Mouse (Mus musculus) right cerebral cortex, postnatal 25 days (tissue): ENCODE measurements at regions not wholly inside any gene's neighbourhood (a gene's known extent, or its start where the extent isn't known, plus 50 kb on each side); places are given as distances from the start of the nearest gene placed in this dataset.

Experiments
- DNase-seq: peaks from one replicate; pipeline ENCODE4 v3.0.0; 2022

DNA sequence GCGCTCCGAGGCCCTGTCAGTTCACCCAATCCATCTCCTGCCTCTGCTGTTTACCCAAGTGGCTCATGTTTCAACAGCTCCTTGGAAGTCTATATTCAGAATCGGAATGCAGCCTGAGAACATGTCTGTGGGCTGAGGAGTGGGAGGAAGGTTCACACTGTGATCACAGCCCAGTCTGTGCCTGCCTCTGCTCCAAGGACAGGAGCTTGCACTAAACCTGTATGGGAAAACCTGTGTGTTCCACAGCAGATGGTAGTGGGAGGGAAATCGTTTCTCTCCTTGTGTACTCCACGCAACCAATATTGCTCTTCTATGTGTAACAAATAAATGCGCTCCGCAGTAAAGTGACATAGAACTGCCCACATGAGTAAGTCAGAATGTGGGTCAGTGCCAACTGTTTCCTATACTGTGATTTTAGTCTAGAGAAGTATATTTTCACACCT, 514.0 kb upstream of the Epha7 start:
- peak; percentile 82 for DNase-seq

DNA sequence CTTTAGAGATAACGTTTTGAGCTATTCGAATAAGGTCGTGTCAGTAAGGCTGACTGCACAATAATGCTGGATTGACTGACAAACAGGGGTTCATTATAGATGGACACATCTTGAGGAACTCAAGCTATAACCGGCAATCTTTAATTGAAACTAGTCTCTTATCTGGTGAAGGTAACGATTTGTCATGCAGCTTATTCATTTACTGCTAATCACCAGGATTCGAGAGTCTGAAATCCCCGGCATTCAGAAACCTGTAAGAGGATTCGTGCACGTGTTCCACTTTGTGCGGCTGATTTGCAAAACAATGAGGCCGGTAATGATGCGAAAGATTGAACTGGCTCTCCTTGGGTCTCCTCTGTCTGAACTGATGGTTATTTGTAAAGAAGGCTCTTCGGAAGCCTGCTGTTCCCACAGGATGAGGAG, 512.9 kb upstream of the Epha7 start:
- DNase-seq: peak; percentile 5

DNA sequence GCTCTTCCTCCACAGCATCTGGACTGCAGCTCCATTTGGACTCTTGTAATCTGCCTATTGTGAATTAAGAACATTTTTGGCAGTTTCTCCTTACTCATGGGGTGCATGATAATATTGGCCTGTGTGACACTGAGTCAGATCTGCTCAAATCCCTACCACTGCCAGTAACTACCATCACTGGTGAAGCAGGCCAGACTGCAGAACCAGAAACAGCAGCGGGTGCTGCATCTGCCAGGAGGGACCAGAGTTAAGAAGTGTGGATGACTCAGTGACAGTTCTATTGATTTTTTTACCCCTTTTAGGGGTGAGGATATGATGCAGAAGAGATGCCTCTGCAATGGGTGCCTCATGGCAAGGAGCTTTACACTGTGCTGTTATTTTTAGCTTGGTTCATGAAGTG, 511.2 kb upstream of the Epha7 start:
- peak; percentile 31 for DNase-seq

DNA sequence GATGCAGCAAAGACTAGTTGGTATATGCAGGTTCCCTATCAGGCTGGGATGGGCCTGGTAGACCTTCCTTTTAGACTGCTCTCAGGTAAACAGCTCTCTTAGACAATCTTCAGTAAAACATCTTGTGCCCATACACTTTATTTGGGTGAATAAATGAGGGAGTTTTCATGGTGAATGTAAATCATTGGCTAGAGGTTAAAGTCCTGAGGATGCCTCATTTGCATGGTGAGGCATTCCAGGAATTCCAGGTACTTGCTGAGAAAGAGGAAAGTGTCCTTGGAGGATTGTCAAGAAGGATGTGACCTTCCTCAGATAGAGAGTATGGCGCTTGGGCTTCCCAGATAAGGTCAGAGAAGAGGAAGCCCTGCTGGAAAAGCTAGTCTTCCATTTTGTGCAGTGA, 481.9 kb upstream of the Epha7 start:
- DNase-seq: no peak

DNA sequence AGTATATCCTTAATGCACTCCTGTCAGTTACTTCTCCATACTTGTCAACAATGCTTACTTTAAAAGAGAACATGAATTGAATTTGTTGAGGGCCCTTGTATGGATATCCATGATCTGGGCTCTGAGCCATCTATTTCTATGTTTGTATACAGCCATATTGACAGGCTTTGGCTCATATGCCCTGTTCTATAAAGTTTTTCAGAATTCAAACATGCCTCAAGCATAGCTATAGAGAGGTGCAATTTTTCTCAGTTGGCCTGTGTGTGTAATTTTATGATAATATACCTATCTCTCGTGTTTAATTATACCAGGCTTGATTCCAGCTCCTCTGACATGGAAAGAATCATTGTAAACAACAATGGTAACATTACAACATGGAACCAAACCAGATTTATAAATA, 448.4 kb upstream of the Epha7 start:
- DNase-seq: no peak

DNA sequence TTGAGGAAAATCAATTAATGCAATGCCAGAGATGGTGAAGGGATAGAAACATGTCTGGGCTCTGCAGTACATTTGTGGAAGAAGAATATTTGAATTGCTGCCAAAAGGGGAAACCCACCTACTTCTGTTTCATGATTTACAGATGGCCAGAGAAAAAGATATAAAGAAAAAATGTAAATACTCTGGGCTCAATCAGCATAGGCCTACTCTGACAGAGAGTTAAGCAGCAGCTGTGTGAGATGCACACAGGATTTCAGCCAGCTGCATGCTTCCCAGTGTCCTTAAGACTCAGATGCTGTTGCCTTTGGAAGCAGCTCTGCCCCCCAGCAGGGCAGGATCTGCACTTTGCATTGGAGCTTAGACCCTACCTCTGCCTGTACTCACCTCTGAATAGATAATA, 435.8 kb upstream of the Epha7 start:
- DNase-seq: no peak

DNA sequence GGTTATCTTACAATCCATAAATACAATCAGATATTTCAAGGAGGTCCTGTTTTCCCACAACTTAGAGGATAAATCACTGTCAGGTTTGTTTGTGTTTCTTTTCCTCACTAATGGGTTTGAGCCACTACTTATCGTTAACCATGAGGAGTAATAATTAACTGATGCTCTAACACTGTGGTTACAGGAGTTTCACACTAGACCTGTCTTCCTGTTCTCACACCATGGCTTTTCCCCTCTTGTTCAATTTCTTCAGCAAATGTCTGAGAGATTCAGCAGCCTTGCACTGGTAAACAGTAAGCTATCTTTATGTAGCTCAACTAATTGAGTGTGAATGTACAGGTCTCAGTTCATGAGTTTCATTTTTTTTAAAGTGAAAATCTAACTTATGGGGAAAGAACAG, 434.3 kb upstream of the Epha7 start:
- DNase-seq: no peak

DNA sequence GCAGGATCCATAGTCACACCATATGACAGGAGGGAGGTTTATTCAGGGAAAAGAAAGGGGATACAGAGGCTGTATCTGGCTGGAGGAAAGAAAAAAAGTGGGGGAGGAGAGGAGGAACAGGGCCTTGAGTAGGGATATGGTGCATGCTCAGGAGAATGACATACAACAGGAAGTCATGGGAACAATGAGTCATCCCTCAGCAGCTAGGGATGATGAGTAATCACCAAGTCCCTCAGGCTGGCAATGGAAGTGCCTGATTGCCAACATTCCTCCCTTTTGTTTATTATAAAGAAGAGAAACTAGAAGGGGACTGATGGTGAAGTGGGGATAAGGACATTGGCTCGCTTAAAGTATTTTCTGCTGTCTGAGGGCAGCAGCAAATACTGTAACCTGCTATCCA, 388.6 kb upstream of the Epha7 start:
- DNase-seq: no peak

DNA sequence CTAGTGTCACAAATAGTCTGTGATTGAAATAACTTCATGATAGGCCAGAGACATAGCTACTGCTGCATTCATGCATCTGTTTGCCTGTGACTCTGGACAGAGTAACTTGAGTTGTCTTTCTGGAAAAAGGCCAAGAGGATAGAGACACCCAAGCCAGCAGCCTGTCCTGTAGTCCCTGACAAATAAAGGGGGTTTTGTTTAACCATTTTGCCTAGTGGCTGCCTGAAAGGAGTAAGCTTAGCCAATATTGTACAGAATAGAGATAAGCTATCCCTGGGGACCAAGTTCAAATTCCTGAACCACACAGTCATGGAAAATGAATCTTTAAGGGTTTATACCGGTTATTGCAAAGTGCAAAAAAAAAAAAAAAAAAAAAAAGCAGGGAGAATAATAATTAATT, 372.8 kb upstream of the Epha7 start:
- no peak for DNase-seq

DNA sequence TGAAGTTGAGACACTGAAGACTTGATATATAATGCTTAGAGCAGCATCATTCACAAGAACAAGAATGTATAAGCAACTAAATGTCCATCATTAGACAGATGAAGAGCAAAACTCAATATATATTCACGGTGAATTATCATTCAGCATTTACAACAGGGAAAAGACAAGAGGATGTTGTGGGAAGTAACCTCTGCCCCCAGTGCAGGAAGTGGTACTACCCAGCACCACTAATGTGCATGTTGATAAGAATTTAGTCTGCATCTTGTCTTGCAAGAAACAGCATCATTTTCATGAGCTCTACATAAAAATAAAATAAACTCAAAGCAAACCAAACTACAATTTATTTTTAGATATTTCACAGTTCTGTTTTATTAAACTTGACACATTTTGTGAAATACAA, 359.8 kb upstream of the Epha7 start:
- no peak for DNase-seq

DNA sequence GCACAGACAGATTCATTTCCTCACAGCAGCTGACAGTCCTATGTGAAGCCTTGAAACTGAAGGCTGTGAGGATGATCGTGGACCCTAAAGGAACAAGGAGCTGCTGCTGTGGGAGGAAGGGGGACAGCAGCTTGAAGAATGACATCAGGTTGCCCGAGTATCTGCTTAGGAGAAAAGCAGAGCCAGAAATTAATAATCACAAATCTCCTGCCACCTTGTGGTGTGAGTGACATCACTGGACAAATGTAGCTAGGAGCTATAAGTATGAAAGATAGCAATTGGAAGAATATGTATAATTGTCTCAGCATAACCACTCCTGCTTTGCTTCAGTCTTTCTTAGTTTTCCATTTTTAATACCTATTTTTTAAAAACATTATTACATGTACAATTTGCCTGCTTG, 356.6 kb upstream of the Epha7 start:
- no peak for DNase-seq
